Mouse (Mus musculus): ENCODE data around the gene Prrxl1. TPM values are rescaled to one million over a fixed set of nuclear protein-coding genes. Genes with fewer than 3 reads are reported as not detected.
A peak's percentile ranks its signal among the peaks of the same experiment; 100 is the strongest.

Prrxl1 gene
- polyA plus RNA-seq, 1 experiment from 2014 or later: 0.22 TPM

DNA sequence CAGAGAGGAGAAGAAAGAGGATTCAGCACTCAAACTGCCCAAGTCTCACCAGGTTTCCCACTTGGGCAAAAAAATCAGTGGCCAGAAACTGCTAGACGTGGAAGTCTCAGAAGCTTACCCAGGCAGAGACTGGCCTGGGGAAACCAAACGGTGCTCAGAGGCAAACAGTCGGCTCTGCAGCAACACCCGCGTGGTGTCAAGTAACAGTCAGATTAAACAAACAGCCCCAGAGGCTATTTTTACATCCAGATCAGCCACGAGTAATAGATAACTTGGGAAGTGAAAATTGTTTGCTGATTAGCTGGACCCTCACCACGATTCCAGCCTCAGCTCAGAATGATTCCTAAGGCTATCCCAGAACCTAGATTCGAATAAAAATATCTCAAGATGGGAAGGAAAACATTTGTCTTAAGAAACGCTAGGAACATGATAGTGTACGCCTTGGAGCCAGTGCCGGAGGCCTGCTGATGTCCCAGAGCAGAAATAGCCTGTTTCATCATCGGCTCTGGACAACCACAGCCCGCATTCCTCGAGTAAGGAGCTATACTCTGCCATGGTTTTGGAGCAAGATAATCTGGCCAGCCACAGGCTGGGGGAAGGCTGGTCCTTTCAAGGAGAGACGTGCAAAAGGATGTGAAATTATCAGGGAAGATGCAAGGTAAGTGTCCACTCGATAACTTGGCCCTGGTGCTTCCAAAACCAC is 86.1 kb downstream of the Prrxl1 start, which contains the start of gene 3425401B19Rik:
Gene 3425401B19Rik, minus strand, starts transcription at position 170 of the 703 bp plus-strand sequence.
- Histone ChIP-seq H3K9me3 (replicated peaks) (no peaks in the 10 kb centered on the region), H3K4me3 (no peak within 1 kb of the TSS), H3K36me3 (ENCODE audit: poor library complexity, severe bottlenecking) (no peaks in the 10 kb centered on the region), H3K4me1 (peaks cover 24% of the 10 kb centered on the region), H3K9ac (no peak within 1 kb of the TSS), H3K27me3 (no peaks in the 10 kb centered on the region), H3K27ac (no peak within 1 kb of the TSS), H3K4me2 (peak within 1 kb of the TSS; percentile 48)
- no peak for ATAC-seq
- WGBS: 74% methylated on average over 16 of the region's 16 CpGs

DNA sequence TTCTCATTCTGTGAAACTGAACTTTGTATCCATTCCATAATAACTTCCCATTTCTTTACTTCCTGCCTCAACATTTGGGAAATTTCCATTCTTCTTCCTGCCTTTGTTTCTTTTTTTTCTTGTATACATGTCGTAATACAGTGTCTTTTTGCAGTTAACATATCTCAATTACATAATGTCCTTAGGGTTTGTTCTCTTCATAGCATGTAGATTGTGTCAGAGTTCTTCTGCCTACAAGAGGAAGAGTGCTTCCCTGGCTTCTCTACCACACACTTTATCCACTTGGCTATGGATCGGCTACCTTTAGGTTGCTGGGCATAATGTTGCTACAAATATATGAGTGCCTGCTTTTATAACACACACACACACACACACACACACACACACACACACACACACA is 96.7 kb downstream of the Prrxl1 start:
- Histone ChIP-seq H3K27me3 (no peaks in the 10 kb centered on the region), H3K4me1 (no peaks in the 10 kb centered on the region), H3K9ac (no peak overlapping the region), H3K36me3 (ENCODE audit: poor library complexity, severe bottlenecking) (no peaks in the 10 kb centered on the region), H3K4me2 (no peak overlapping the region), H3K4me3 (no peak overlapping the region), H3K9me3 (replicated peaks) (no peaks in the 10 kb centered on the region), H3K27ac (no peak overlapping the region)
- WGBS: 95% methylated on average over 2 of the region's 2 CpGs
- ATAC-seq: no peak

DNA sequence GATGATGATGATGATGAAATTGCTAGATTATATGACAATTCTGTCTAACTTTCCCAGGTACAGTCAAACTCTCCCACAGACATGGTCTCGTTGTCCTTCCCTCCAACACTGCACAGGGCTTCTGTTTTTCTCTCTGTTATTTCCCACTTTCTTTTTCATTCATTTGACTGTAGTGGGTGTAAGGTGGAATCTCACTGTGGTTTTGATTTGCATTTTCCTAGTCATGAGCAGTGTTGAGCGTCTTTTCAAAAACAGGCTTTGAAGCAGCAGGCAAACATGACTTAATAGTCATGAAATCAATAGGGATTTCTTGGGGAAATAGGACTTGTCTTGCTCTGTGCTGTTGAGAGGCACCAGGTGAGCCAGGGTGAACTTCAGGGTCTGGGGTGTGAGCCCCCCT is 97.1 kb downstream of the Prrxl1 start:
- WGBS: 81% methylated on average over 2 of the region's 2 CpGs
- Histone ChIP-seq H3K27ac (no peak overlapping the region), H3K4me2 (no peak overlapping the region), H3K36me3 (ENCODE audit: poor library complexity, severe bottlenecking) (no peaks in the 10 kb centered on the region), H3K9ac (no peak overlapping the region), H3K9me3 (replicated peaks) (no peaks in the 10 kb centered on the region), H3K27me3 (no peaks in the 10 kb centered on the region), H3K4me3 (no peak overlapping the region), H3K4me1 (no peaks in the 10 kb centered on the region)
- ATAC-seq: no peak

DNA sequence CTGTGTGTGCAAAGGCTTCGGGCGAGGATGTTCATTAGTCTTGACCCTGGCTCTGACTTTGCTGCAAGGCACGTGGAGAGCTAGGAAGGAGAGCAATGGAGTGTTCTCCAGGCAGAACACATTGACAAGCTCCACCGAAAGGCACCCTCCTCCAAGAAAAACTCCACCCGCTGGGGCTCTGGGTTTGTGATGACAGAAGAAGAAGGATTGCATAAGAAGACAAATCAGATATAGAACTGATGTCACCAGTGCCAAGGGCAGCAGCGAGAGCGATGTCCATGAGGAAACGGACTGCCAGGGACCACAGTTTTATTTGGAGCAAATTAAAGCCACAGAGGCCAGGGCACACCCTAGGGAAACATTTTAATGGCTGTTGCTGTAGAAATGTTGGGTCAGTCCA is 98.6 kb downstream of the Prrxl1 start:
- Histone ChIP-seq H3K36me3 (ENCODE audit: poor library complexity, severe bottlenecking) (no peaks in the 10 kb centered on the region), H3K27me3 (no peaks in the 10 kb centered on the region), H3K9ac (no peak overlapping the region), H3K4me2 (no peak overlapping the region), H3K4me3 (no peak overlapping the region), H3K9me3 (replicated peaks) (no peaks in the 10 kb centered on the region), H3K27ac (no peak overlapping the region), H3K4me1 (no peaks in the 10 kb centered on the region)
- WGBS: 91% methylated on average over 8 of the region's 8 CpGs
- no peak for ATAC-seq

DNA sequence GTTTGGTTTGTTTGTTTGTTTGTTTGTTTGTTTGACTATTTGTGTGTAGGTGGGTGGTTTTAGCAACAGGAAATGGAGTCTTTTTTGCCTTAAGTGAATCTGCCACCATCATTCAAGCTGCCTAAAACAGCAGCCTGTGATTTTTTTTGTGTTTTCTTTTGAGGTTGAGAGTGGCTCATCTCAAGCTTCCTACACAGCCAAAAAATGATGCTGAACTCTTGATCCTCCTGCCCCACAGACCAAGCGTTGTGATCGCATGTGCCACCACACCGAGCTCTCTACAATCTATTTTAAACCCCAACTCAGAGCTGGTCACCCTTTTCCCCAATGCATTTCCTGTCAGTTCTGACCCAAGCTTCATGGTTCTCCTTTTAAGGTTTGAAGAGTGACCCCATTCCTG is 99.3 kb downstream of the Prrxl1 start:
- Histone ChIP-seq H3K4me2 (no peak overlapping the region), H3K4me1 (no peaks in the 10 kb centered on the region), H3K4me3 (no peak overlapping the region), H3K9ac (no peak overlapping the region), H3K27me3 (no peaks in the 10 kb centered on the region), H3K27ac (no peak overlapping the region), H3K36me3 (ENCODE audit: poor library complexity, severe bottlenecking) (no peaks in the 10 kb centered on the region), H3K9me3 (replicated peaks) (no peaks in the 10 kb centered on the region)
- ATAC-seq: no peak
- 94% methylated on average over 3 of the region's 3 CpGs for WGBS

Other genes starting within 250 kb of the Prrxl1 start
- gene 1700024G13Rik, start 211.0 kb upstream of the Prrxl1 start, polyA plus RNA-seq (2015; fragmentation: Nextera tagmentation; extraction: Ambion mirVana): 0.50 and 0.74 TPM in 2 replicates
- 0.33 and 0.35 TPM in 2 replicates for gene Slc18a3, start 134.6 kb upstream of the Prrxl1 start, polyA plus RNA-seq (2015; fragmentation: Nextera tagmentation; extraction: Ambion mirVana)
- 0.15 TPM in 1 of 2 replicates, not detected in the other for gene Chat, start 133.4 kb upstream of the Prrxl1 start, polyA plus RNA-seq (2015; fragmentation: Nextera tagmentation; extraction: Ambion mirVana)
- 25.2 and 28.4 TPM in 2 replicates for gene Ercc6, start 85.9 kb upstream of the Prrxl1 start, polyA plus RNA-seq (2015; fragmentation: Nextera tagmentation; extraction: Ambion mirVana)
- gene 3425401B19Rik, start 85.9 kb downstream of the Prrxl1 start, polyA plus RNA-seq (2015; fragmentation: Nextera tagmentation; extraction: Ambion mirVana): not detected in 2 replicates
- 0.36 and 0.71 TPM in 2 replicates for gene Tmem273, start 186.6 kb downstream of the Prrxl1 start, polyA plus RNA-seq (2015; fragmentation: Nextera tagmentation; extraction: Ambion mirVana)
- not detected in 2 replicates for gene Fam170b, start 234.6 kb downstream of the Prrxl1 start, polyA plus RNA-seq (2015; fragmentation: Nextera tagmentation; extraction: Ambion mirVana)

Data from forebrain, embryonic 13.5 days (tissue).